ENCODE assay signal across 8 mouse cellular contexts in the genomic region with DNA sequence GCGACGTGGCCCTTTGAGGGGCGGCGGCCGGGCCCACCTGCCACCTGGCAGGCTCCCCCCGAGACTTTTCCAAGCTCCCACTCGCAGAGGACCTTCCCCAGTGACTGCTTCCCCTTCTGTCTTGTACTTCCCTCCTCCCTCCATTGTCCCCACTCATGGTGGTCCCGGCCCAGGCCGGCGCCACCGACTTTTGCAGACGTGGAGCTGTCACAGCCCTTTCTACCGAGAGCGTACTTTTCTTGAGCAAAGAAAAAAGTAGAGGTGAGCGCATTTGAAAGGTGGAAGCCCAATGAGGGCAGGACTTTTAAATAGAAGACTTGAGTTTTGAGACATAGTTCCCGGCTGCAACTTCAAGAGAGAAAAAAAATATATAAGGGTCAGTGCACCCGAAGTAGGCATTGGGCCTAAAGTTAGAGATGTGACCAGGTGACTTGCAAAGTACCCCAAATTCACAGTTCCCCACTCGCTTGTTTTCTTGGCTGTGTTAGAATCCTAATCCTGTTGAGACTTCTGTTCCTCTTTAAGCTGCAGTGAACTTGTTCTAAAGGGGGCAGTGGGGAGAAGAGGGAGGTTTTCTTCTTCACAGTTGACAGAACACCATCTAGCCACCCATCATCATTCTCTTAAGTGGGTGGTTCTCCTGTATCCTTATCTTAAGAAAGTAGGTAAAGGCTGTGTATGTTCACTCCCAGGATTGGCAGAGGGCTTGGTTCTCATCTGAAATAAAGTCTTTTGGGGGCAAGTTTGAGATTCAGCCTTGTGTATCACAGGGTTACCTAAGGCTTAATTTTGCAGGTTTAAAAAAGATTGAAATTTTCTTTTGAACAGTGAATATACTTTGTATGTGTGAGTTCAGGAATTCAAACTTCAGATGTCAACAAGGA. TPM values are rescaled to one million over a fixed set of nuclear protein-coding genes. Genes with fewer than 3 reads are reported as not detected.
DNase-seq lines count a peak whose midpoint lies in the region; ATAC-seq lines count a peak whose summit lies in the region.

No protein-coding gene starts in this region.

- no peaks in the 10 kb centered on the region for H3K27me3 ChIP-seq in lung, embryonic 15.5 days

- WGBS in lung, embryonic 15.5 days = under 1% methylated on average over 18 of the region's 18 CpGs

- peak; percentile 18 for DNase-seq in heart, adult 11 months
- no peak for DNase-seq in heart, postnatal 14 days
- DNase-seq in CD4-positive helper T cell, adult 2 months (ENCODE audit: low read depth, low spot score) = peak; percentile 28
- peak; percentile 48 for DNase-seq in embryo, embryonic 9.5 days (ENCODE audit: extremely low spot score)
- peak; percentile 14 to 33 for DNase-seq in heart, postnatal 36 days
- peak; percentile 17 for DNase-seq in spleen, adult 12 weeks (ENCODE audit: low spot score)
- no peak for DNase-seq in urinary bladder, adult 2 months (ENCODE audit: low spot score)

- H3K9me3 ChIP-seq in lung, embryonic 15.5 days = no peaks in the 10 kb centered on the region

- no peak for ATAC-seq in lung, embryonic 15.5 days (ENCODE audit: borderline replicate concordance, extremely low read depth, low FRiP score, low TSS enrichment)

- H3K9ac ChIP-seq in lung, embryonic 15.5 days = peak overlapping the region; percentile 93

- intact Hi-C loops in heart, postnatal 14 days (cut with DNase I) = no loop called here
- intact Hi-C loops in heart, postnatal 36 days (cut with DNase I) = loop anchor here (2.0 kb wide), 1 partner anchor 59 kb away; the partner anchor contains the start of gene Ahcy

- peak overlapping the region; percentile 96 for H3K4me3 ChIP-seq in lung, embryonic 15.5 days

- peak overlapping the region; percentile 60 for H3K4me2 ChIP-seq in lung, embryonic 15.5 days

- peaks cover 23% of the 10 kb centered on the region for H3K4me1 ChIP-seq in lung, embryonic 15.5 days

- H3K27ac ChIP-seq in lung, embryonic 15.5 days = peak overlapping the region; percentile 84

- peaks cover 17% of the 10 kb centered on the region for H3K36me3 ChIP-seq in lung, embryonic 15.5 days

RNA-seq across cellular contexts. Expression of gene Itch, which starts 0.9 kb away (rescaled TPM):
- 10 to 100 TPM; 36.4 to 38.0 TPM for total RNA-seq in heart, postnatal 14 days (2021)
- 10 to 100 TPM; 27.5 to 28.5 TPM for total RNA-seq in heart, postnatal 36 days (2021)
- polyA plus RNA-seq in lung, embryonic 15.5 days (2015; fragmentation: Nextera tagmentation; extraction: Ambion mirVana) = 44.7 and 53.6 TPM in 2 replicates
- 20.8 and 26.9 TPM in 2 replicates for polyA plus RNA-seq in urinary bladder, adult 2 months (2012; rRNA removed)

RNA-seq across cellular contexts. Expression of gene Ahcy, which starts 59.9 kb away (rescaled TPM):
- 10 to 100 TPM in 1 of 2 experiments, 1 to 10 TPM in 1; 8.8 to 11.3 TPM for total RNA-seq in heart, postnatal 14 days (2021)
- total RNA-seq in heart, postnatal 36 days (2021) = 10 to 100 TPM; 10.8 to 14.5 TPM
- 61.9 and 62.3 TPM in 2 replicates for polyA plus RNA-seq in lung, embryonic 15.5 days (2015; fragmentation: Nextera tagmentation; extraction: Ambion mirVana)
- polyA plus RNA-seq in urinary bladder, adult 2 months (2012; rRNA removed) = 42.3 and 47.9 TPM in 2 replicates

Comparison
In these comparisons a context has a peak if more than half of its experiments do, and no peak if none do; other contexts are left out.
1. DNase-seq: peak in heart, adult 11 months (single experiment), CD4-positive helper T cell, adult 2 months (single experiment), embryo, embryonic 9.5 days (single experiment), heart, postnatal 36 days (2 of 2) and spleen, adult 12 weeks (single experiment); none in heart, postnatal 14 days (0 of 2) and urinary bladder, adult 2 months (single experiment).